Comparison of ENCODE assay signal across 8 mouse cellular contexts in the genomic region with DNA sequence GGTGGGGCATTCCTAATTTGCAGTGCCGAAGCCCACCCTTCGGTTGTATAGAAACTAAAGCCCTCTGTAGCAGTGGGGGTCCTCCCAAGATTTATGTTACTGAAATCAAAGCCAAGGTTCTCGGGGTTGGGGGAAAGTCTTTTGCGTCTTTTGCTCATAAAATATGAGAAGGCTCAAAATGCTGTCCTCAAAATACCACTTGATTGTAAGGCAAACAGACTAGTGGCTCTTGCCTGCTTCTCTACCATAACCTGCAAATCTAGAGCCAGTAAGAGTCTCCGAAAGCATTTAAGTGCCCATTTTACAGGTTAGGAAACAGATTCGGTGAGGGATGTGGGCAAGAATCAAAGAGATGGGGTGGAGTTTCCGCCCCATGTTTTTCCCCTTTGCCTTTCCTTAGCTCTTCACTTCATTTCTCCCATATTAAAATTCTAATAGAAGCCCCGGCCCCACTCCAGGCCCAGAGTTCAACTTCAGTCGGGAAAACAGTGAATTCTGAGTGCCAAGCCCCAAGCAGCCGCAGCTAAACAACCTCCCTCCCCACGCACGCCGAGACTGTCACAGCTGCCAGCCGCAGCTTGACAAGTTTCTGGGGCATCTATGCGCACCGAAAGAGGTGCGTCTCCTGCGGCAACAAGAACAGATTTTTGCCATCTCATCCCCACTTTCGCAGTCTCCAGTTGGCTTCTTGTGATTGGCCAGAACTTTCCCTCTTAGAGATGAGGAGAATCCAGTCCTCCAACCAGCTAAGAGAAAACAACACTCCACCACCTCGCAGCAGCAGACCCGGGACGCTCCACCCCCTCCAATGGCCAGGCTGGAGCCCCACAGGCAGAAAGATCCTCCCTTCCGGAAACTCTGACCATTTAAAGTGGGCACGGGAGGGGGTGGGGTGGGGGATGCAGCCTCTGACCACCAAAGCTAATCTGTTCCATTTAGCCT. TPM values are rescaled to one million over a fixed set of nuclear protein-coding genes. Genes with fewer than 3 reads are reported as not detected.
DNase-seq lines count a peak whose midpoint lies in the region; ATAC-seq and TF ChIP-seq lines count a peak whose summit lies in the region.

No protein-coding gene starts in this region.

- DNase-seq in layer of hippocampus, adult 11-12 months (ENCODE audit: low spot score): peak; percentile 81
- no peak for DNase-seq in layer of hippocampus, adult 9-10 months (ENCODE audit: low spot score)
- DNase-seq in fibroblast of lung, adult 2 months (ENCODE audit: low read depth): peak; percentile 64
- peak; percentile 80 for DNase-seq in limb, embryonic 14.5 days (ENCODE audit: low spot score)
- peak; percentile 84 for DNase-seq in midbrain, postnatal 0 days (ENCODE audit: low spot score)
- peak; percentile 84 for DNase-seq in testis, postnatal 10 days (ENCODE audit: low spot score)

- peaks cover 33% of the 10 kb centered on the region for H3K4me1 ChIP-seq in heart, embryonic 12.5 days (replicated peaks)
- H3K4me1 ChIP-seq in kidney, embryonic 14.5 days (ENCODE audit: control insufficient read depth, insufficient read depth, low read length): peaks cover 12% of the 10 kb centered on the region; the same call in 1 of the 2 replicates
- H3K4me1 ChIP-seq in limb, embryonic 14.5 days (ENCODE audit: control insufficient read depth, insufficient read depth, low read length): peaks cover 8% of the 10 kb centered on the region; the same call in 1 of the 2 replicates
- peaks cover 7% of the 10 kb centered on the region; the same call in 1 of the 2 replicates for H3K4me1 ChIP-seq in midbrain, postnatal 0 days (ENCODE audit: insufficient read depth, low read length)

- H3K4me2 ChIP-seq in heart, embryonic 12.5 days: peak overlapping the region; percentile 87
- peak overlapping the region; percentile 96 for H3K4me2 ChIP-seq in kidney, embryonic 14.5 days (replicated peaks; ENCODE audit: low read depth, low read length)
- peak overlapping the region; percentile 97 for H3K4me2 ChIP-seq in limb, embryonic 14.5 days (replicated peaks; ENCODE audit: low read depth, low read length, severe bottlenecking)
- peak overlapping the region; percentile 87 for H3K4me2 ChIP-seq in midbrain, postnatal 0 days (ENCODE audit: low read depth, low read length, poor library complexity, severe bottlenecking)

- peak overlapping the region; percentile 66 for H3K4me3 ChIP-seq in heart, embryonic 12.5 days
- H3K4me3 ChIP-seq in kidney, embryonic 14.5 days (ENCODE audit: low read length): peak overlapping the region; percentile 52
- peak overlapping the region; percentile 56 for H3K4me3 ChIP-seq in limb, embryonic 14.5 days (replicated peaks; ENCODE audit: low read length)
- H3K4me3 ChIP-seq in midbrain, postnatal 0 days (ENCODE audit: low read depth, low read length): peak overlapping the region; percentile 60

- no peak for TF ChIP-seq CTCF in midbrain, postnatal 0 days (IDR thresholded peaks at IDR 0.05)

- no peaks in the 10 kb centered on the region for H3K27me3 ChIP-seq in heart, embryonic 12.5 days (replicated peaks)
- H3K27me3 ChIP-seq in kidney, embryonic 14.5 days (ENCODE audit: control insufficient read depth, insufficient read depth, low read length): no peaks in the 10 kb centered on the region
- no peaks in the 10 kb centered on the region for H3K27me3 ChIP-seq in limb, embryonic 14.5 days (ENCODE audit: control insufficient read depth, insufficient read depth, low read length)
- H3K27me3 ChIP-seq in midbrain, postnatal 0 days (ENCODE audit: insufficient read depth, low read length): no peaks in the 10 kb centered on the region

- peak overlapping the region; percentile 87 for H3K9ac ChIP-seq in heart, embryonic 12.5 days
- H3K9ac ChIP-seq in kidney, embryonic 14.5 days (ENCODE audit: low read depth, low read length): peak overlapping the region; percentile 65; the same call in 1 of the 2 replicates
- peak overlapping the region; percentile 75 for H3K9ac ChIP-seq in limb, embryonic 14.5 days (ENCODE audit: low read depth, low read length, severe bottlenecking)
- peak overlapping the region; percentile 82 for H3K9ac ChIP-seq in midbrain, postnatal 0 days (replicated peaks; ENCODE audit: low read length, poor library complexity, severe bottlenecking)

- peak; percentile 89 for ATAC-seq in heart, embryonic 12.5 days (ENCODE audit: insufficient number of reproducible peaks, low FRiP score)
- ATAC-seq in kidney, embryonic 14.5 days (ENCODE audit: low FRiP score, low TSS enrichment): peak; percentile 95
- ATAC-seq in limb, embryonic 14.5 days (ENCODE audit: low FRiP score, low read depth): peak; percentile 91
- ATAC-seq in midbrain, postnatal 0 days (ENCODE audit: low FRiP score): peak; percentile 84

- H3K27ac ChIP-seq in heart, embryonic 12.5 days (ENCODE audit: poor library complexity, severe bottlenecking): peak overlapping the region; percentile 93
- peak overlapping the region; percentile 64 for H3K27ac ChIP-seq in kidney, embryonic 14.5 days (ENCODE audit: low read depth, low read length)
- peak overlapping the region; percentile 84 for H3K27ac ChIP-seq in limb, embryonic 14.5 days (replicated peaks; ENCODE audit: low read depth, low read length)
- 0 out of 2 replicates have a peak overlapping the region, but pooled peaks have one; percentile 43 for H3K27ac ChIP-seq in midbrain, postnatal 0 days (ENCODE audit: low read depth, low read length)

- WGBS in heart, embryonic 12.5 days: 2% methylated on average over 24 of the region's 24 CpGs
- WGBS in kidney, embryonic 14.5 days: 3% methylated on average over 24 of the region's 24 CpGs
- whole genome bisulfite sequencing in limb, embryonic 14.5 days: 2% methylated on average over 24 of the region's 24 CpGs
- WGBS in midbrain, postnatal 0 days: 2% methylated on average over 24 of the region's 24 CpGs

- no peaks in the 10 kb centered on the region for H3K36me3 ChIP-seq in heart, embryonic 12.5 days
- H3K36me3 ChIP-seq in kidney, embryonic 14.5 days (ENCODE audit: control insufficient read depth, insufficient read depth, low read length): no peaks in the 10 kb centered on the region
- no peaks in the 10 kb centered on the region for H3K36me3 ChIP-seq in limb, embryonic 14.5 days (ENCODE audit: control insufficient read depth, insufficient read depth, low read length)
- H3K36me3 ChIP-seq in midbrain, postnatal 0 days (ENCODE audit: insufficient read depth, low read length): no peaks in the 10 kb centered on the region

- 0 out of 2 replicates have a peak, but pooled peaks have one; percentile 45 for TF ChIP-seq POLR2A in limb, embryonic 14.5 days (IDR thresholded peaks at IDR 0.05; ENCODE audit: borderline replicate concordance, extremely low read depth, insufficient read depth, insufficient read length)

- H3K9me3 ChIP-seq in heart, embryonic 12.5 days (replicated peaks): no peaks in the 10 kb centered on the region
- H3K9me3 ChIP-seq in kidney, embryonic 14.5 days (ENCODE audit: control insufficient read depth, low read length): no peaks in the 10 kb centered on the region
- H3K9me3 ChIP-seq in limb, embryonic 14.5 days (ENCODE audit: control insufficient read depth, low read length): no peaks in the 10 kb centered on the region
- no peaks in the 10 kb centered on the region for H3K9me3 ChIP-seq in midbrain, postnatal 0 days (ENCODE audit: low read length)

RNA-seq across cellular contexts. Expression of gene Snap25, which starts 33.7 kb away (rescaled TPM):
- 0.67 and 1.0 TPM in 2 replicates for polyA plus RNA-seq in heart, embryonic 12.5 days (2016; fragmentation: Nextera tagmentation; extraction: Ambion mirVana)
- 0.31 and 0.59 TPM in 2 replicates for polyA plus RNA-seq in kidney, embryonic 14.5 days (2014; fragmentation: Nextera tagmentation; extraction: Ambion mirVana)
- polyA plus RNA-seq in limb, embryonic 14.5 days (2012; rRNA removed): 1.4 and 1.9 TPM in 2 replicates
- 0.22 and 0.64 TPM in 2 replicates for polyA plus RNA-seq in limb, embryonic 14.5 days (2014; fragmentation: Nextera tagmentation; extraction: Ambion mirVana)
- 209 and 253 TPM in 2 replicates for total RNA-seq in midbrain, postnatal 0 days (2014; rRNA removed)
- 293 and 327 TPM in 2 replicates for polyA plus RNA-seq in midbrain, postnatal 0 days (2015; fragmentation: Nextera tagmentation; extraction: Ambion mirVana)

Comparison
In these comparisons a context has a peak if more than half of its experiments do, and no peak if none do; other contexts are left out.
1. H3K27ac ChIP-seq: peak in every context shown above with its lines; median percentile 93 in heart, embryonic 12.5 days; 84 in limb, embryonic 14.5 days; 64 in kidney, embryonic 14.5 days; 43 in midbrain, postnatal 0 days.
2. RNA of gene Snap25, which starts 33.7 kb away (polyA plus RNA-seq): 293 to 327 TPM in midbrain, postnatal 0 days; 0.22 to 1.9 TPM in limb, embryonic 14.5 days, 0.67 to 1.0 TPM in heart, embryonic 12.5 days and 0.31 to 0.59 TPM in kidney, embryonic 14.5 days; every median in the first group is over 100 times any median in the second.
3. Peak in every context shown above with its lines, with median percentiles within 50 percentile points of each other: ATAC-seq, H3K4me2 ChIP-seq, H3K4me3 ChIP-seq and H3K9ac ChIP-seq.